11 mouse cellular contexts compared by ENCODE assay signal in genomic region chr8:4367808-4368207, GRCm38 (mm10). TPM values are rescaled to one million over a fixed set of nuclear protein-coding genes. Genes with fewer than 3 reads are reported as not detected.
A peak's percentile ranks its signal among the peaks of the same experiment; 100 is the strongest.
DNase-seq lines count a peak whose midpoint lies in the region; ATAC-seq lines count a peak whose summit lies in the region.
"Had no signal": no experiment of that assay in that cellular context is flagged by ENCODE, and none has a peak within 500 bp of the region (broad histone marks: within the 10 kb centered on the region; RNA-seq: fewer than 3 reads in every experiment).

No protein-coding gene starts in this region.

- H3K27me3 ChIP-seq in limb, embryonic 10.5 days (ENCODE audit: low read depth, poor library complexity, severe bottlenecking), result no peaks in the 10 kb centered on the region
- H3K27me3 ChIP-seq in kidney, embryonic 16.5 days (ENCODE audit: insufficient read depth, low read length), result no peaks in the 10 kb centered on the region
- H3K27me3 ChIP-seq: neural tube, embryonic 12.5 days had no signal

- no peaks in the 10 kb centered on the region for H3K36me3 ChIP-seq in limb, embryonic 10.5 days
- no peaks in the 10 kb centered on the region for H3K36me3 ChIP-seq in kidney, embryonic 16.5 days (ENCODE audit: insufficient read depth, low read length)
- H3K36me3 ChIP-seq: neural tube, embryonic 12.5 days had no signal

- H3K9me3 ChIP-seq in limb, embryonic 10.5 days (replicated peaks), result no peaks in the 10 kb centered on the region
- H3K9me3 ChIP-seq in kidney, embryonic 16.5 days (ENCODE audit: low read length), result no peaks in the 10 kb centered on the region

- WGBS in limb, embryonic 10.5 days, result 89% methylated on average over 11 of the region's 11 CpGs
- WGBS in kidney, embryonic 16.5 days, result 82% methylated on average over 11 of the region's 11 CpGs

- H3K4me3 ChIP-seq in limb, embryonic 10.5 days, result no peak overlapping the region
- no peak overlapping the region for H3K4me3 ChIP-seq in kidney, embryonic 16.5 days (ENCODE audit: low read length)
- H3K4me3 ChIP-seq: neural tube, embryonic 12.5 days had no signal

- H3K27ac ChIP-seq in limb, embryonic 10.5 days, result no peak overlapping the region
- H3K27ac ChIP-seq in kidney, embryonic 16.5 days (ENCODE audit: low read length), result no peak overlapping the region
- H3K27ac ChIP-seq: neural tube, embryonic 12.5 days had no signal

- DNase-seq in cerebellum, postnatal 14 days, result peak; percentile 41 to 70
- DNase-seq in 3T3-L1 (ENCODE audit: low read depth, low spot score), result peak; percentile 23
- peak; percentile 72 for DNase-seq in gastrocnemius, adult 18-20 months (ENCODE audit: low spot score)
- DNase-seq in left cerebral cortex, postnatal 10 days (ENCODE audit: extremely low spot score in 1 of 2, low spot score in 2 of 2), result peak; percentile 20 to 68
- DNase-seq in limb, embryonic 10.5 days (ENCODE audit: low spot score), result no peak
- DNase-seq in lung, postnatal 25 days (ENCODE audit: low spot score), result no peak
- DNase-seq: lung, postnatal 36 days had no signal

- no peak overlapping the region for H3K9ac ChIP-seq in kidney, embryonic 16.5 days (replicated peaks; ENCODE audit: low read length)
- H3K9ac ChIP-seq: neural tube, embryonic 12.5 days had no signal

- H3K4me2 ChIP-seq in kidney, embryonic 16.5 days (replicated peaks; ENCODE audit: low read depth, low read length), result no peak overlapping the region
- H3K4me2 ChIP-seq: neural tube, embryonic 12.5 days had no signal

- ATAC-seq in cerebellum, adult (ENCODE audit: insufficient number of reproducible peaks, low FRiP score, low TSS enrichment), result no peak
- no peak for ATAC-seq in kidney, embryonic 16.5 days (ENCODE audit: low FRiP score, low TSS enrichment)
- ATAC-seq: activated CD4-positive, CD25-positive, alpha-beta regulatory T cell, adult 4 months had no signal

- intact Hi-C loops in left cerebral cortex, postnatal 10 days (cut with DNase I), result no loop called here

- H3K4me1 ChIP-seq in limb, embryonic 10.5 days, result no peaks in the 10 kb centered on the region
- H3K4me1 ChIP-seq in kidney, embryonic 16.5 days (ENCODE audit: insufficient read depth, low read length), result no peaks in the 10 kb centered on the region
- H3K4me1 ChIP-seq: neural tube, embryonic 12.5 days had no signal

RNA-seq across cellular contexts. Expression of gene Elavl1, which starts 42.6 kb away (rescaled TPM):
- 10 to 100 TPM; 39.2 to 42.3 TPM for total RNA-seq in gastrocnemius, adult 18-20 months (2021)
- total RNA-seq in left cerebral cortex, postnatal 10 days (2021), result 10 to 100 TPM; 69.0 to 70.5 TPM
- polyA plus RNA-seq in limb, embryonic 10.5 days (2016; fragmentation: Nextera tagmentation; extraction: Ambion mirVana), result 373 and 395 TPM in 2 replicates
- polyA plus RNA-seq in kidney, embryonic 16.5 days (2015; fragmentation: Nextera tagmentation; extraction: Ambion mirVana), result 231 and 245 TPM in 2 replicates

RNA-seq across cellular contexts. Expression of gene Ccl25, which starts 42.8 kb away (rescaled TPM):
- 1 to 10 TPM; 7.0 to 8.5 TPM for total RNA-seq in gastrocnemius, adult 18-20 months (2021)
- total RNA-seq in left cerebral cortex, postnatal 10 days (2021), result 10 to 100 TPM; 22.4 to 24.4 TPM
- polyA plus RNA-seq in limb, embryonic 10.5 days (2016; fragmentation: Nextera tagmentation; extraction: Ambion mirVana), result 24.2 and 27.9 TPM in 2 replicates
- polyA plus RNA-seq in kidney, embryonic 16.5 days (2015; fragmentation: Nextera tagmentation; extraction: Ambion mirVana), result 15.5 and 20.6 TPM in 2 replicates

Comparison
In these comparisons a context has a peak if more than half of its experiments do, and no peak if none do; other contexts are left out.
1. DNase-seq: peak in cerebellum, postnatal 14 days (2 of 2), 3T3-L1 (single experiment), gastrocnemius, adult 18-20 months (single experiment) and left cerebral cortex, postnatal 10 days (2 of 2); none in limb, embryonic 10.5 days (single experiment) and lung, postnatal 25 days (single experiment).